Mouse (Mus musculus) adrenal gland, adult 8-10 months (tissue): ENCODE results near the gene Tspan9. TPM values are rescaled to one million over a fixed set of nuclear protein-coding genes. Genes with fewer than 3 reads are reported as not detected.

Source experiments
- DNase-seq: peaks from one replicate; pipeline ENCODE4 v3.0.0; 2022
- total RNA-seq, 4 experiments: library from RNA; stranded (reverse); gene quantifications; 2 replicates each; pipeline ENCODE4 v1.2.4; 2022

The Tspan9 gene
- total RNA-seq: 10 to 100 TPM; 47.8 to 65.5 (median 52.4) TPM

DNA sequence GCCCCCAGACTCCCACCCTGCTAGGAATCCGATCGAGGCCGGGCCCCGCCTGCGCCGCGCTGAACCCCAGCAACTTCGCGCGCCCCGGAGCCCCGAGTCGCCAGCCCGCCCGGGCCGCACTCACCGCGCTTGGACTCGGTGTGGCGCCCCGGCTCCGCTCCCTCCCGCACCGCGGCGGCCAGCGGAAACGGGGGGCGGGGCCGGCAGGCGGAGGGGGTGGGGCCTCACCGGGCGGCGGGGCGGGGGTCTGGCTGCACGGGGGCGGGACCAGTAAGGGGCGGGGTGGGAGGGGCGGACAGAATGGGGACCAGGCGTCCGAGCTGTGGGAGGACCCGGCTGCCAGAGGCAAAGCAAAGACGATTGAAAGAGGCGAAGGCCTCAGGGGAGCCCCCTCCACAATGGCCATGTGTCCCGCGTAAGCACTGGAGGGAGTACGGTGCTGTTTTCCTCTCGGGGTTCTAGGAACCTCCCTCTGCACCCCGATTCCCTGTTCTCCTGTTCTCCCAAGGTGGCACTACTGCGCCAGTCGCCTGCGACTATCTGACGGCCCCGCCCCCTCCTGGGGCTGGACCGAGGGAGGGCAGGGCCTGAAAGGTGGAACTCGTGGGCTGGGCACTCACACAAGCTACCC, at the start of gene Tspan9:
Gene Tspan9 (minus strand): TSS at position 205 of the 631 bp plus-strand sequence.
- DNase-seq: peak; percentile 80

DNA sequence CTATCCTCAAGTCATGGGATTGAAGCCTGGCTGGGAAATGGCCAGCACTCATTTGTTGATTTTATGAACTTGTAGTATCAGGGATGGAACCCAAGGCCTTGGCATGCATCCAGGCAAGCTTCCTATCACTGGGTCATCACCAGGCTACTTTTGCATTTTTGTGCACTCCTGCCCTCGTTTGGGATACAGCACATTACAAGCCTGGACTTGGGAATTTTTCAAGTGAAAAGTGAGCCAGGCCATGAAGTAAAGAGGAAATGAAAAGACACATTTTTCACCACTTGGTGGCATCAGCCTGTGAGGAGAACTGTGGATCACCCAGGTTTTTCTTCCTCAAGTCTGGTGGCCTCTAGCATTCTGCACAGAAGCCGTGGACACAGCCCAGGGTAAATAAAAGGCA, 40.1 kb upstream of the Tspan9 start:
- DNase-seq: no peak

DNA sequence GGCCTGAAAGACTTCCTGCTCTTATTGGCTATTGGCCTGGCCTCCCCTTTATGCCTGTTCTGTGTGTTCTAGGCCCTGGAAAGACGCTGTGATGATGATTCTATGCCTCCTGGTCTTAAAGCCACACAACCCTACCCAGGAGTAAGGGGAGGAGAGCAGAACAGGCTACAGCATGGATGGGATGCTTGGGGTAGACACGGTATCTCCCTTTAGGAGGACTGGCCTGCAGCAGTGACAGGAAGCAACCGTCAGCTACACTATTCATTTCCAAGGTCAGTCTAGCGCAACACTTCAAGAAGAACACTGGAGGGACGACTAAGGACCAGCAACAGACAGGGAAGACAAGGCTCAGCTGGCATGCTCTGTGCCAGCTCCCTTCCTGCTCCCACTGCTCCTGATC, 37.8 kb upstream of the Tspan9 start:
- DNase-seq: no peak

DNA sequence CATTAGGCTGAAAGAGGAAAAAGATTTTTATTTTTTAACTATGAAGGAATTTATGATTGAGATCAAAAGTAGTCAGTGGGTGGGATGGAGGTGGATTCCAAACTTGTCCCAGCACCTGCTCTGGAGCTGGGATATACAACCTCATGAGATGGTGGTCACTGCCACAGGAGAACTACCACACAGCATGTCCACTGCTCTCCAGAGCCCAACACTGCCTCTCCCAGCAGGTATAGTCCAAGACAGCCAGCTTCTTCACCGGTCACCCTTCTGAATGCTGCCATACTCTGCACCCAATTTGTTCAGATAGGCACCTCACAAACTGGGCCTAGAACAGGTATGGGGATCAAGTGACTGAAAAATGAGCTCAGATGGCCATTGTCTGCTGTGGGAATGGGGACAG, 36.3 kb upstream of the Tspan9 start:
- DNase-seq: no peak

DNA sequence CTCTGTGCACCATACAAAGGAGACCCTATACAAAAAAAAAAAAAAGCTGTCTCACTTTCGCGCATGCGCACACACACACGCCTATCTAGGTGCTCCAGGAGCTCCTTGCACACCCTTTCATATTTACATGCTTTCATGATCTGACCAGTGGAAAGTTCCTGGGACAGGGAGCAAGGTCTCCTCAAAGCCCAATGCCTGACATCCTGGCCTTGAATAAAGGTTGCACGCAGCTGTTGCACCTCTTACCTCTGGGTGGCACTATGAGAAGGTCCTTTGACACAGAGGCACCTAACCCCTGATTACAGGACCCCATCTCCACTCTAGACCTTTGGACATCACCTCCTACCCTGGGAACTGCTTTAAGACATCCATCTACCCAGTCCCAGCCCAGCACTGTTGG, 35.9 kb upstream of the Tspan9 start:
- DNase-seq: peak; percentile 37

DNA sequence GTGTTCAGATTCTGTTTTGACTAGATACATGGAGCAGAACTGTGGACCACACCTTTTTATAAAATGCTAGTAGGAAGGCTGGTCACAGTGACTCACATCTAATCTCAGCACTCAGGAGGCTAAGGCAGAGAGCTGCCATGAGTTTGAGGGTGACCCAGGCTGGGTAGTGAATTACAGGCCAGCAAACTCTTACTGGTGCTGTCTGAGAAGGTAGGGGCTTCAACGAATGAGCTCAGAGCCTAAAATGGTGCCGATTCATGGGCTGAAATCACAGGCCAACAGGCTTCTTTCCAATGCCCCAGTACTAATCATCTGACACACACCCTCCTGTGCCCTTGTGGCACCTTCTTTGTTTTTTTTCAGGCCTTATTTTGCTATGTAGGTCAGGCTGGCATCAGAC, 35.3 kb upstream of the Tspan9 start:
- no peak for DNase-seq

DNA sequence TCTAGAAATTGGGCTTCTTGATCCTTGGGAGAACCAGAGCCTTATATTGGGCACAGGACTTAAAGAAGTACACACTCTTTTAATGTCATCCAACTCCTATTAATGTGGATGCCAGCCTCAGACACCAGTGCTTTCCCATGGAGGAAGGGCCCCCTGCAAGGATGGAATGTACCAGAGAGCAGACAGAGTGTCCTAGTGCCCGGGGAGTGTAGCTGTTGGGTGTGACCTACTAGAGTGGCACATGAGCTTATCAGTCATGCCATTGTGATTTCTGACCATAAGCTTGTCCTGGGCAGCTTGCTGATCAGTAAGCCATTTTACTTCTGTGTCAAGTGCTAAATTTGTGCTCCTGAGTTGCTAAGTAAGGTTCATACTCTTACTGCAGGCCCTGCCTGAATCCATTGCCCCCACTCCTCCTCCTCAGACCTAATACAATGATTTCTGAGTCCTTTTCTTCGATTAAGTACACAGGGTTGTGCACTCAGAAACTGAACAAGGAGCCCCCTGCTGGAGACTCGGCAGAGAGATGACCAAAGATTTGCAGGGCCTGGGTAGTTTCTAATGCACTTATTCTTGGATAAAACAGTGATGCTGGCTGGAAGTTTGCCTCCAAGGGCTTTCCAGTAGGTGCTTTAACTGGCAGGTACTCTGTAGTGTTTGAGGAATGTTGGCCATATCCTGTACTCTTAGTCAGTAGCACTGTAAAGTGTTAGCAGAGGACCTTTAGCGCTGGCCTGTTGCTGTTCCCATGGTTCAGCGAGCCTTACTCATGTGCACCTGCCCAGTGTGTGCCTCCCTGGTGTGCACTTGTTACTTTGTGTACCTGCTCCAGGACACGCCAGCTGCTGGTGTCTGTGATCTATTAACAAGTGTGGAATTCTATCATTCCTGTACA, 25.6 kb upstream of the Tspan9 start:
- no peak for DNase-seq

DNA sequence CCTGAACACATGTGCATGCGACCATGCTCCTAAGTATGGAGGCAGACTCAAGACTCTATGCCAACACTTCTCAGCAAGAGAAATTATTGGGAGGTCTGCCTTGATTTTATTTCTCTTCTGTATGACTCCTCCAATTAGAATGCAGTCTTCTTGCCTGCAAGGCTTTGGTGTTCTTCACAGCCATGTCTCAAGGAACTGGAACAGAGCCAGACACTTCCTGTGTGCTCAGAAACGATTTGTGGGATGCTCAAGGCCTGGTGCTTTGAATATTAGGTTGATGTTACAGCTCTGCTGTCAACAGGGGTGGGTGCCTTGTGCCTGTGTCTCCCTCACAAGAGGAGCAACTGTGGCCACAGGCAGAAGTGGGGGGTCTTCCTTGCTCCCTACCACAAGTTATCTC, 22.2 kb upstream of the Tspan9 start:
- DNase-seq: no peak

DNA sequence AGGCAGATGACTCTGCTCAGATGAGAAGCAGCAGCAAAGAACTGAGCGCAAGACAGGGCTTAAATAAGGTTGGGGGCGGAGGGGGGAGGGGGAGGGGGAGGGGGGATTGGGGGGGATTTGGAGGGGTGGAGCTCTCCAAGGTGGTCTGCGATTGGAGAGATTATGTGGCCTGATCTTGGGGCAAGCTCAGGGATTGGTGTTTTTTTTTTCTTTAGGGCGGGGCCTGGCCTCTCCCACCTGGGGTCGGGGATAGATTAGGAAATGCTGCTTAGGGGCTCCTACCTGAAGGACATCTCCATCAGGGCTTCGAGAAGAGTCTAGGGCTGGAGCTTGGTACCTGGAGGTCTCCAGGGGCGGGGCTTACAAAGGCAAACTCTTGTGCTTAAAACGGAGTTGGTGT, 21.2 kb upstream of the Tspan9 start:
- no peak for DNase-seq

DNA sequence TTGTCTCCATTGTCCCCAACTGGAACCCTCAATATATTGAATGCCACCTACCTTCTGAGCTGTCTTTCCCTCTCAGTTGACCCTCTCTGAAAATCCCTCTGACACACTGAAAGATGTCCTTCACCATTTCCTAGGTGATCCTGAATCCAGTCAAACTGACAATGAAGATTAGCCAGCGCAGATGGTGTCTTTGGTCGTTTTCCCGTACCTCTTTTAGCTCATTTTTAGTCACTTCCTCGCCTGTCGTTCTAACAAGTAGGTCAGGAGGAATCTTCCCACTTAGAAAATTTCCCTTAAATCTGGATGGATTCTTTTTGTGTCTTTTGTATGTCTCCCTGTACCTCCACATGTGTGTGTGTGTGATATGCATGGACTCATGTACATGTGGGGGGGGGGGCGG, 15.7 kb upstream of the Tspan9 start:
- DNase-seq: no peak

DNA sequence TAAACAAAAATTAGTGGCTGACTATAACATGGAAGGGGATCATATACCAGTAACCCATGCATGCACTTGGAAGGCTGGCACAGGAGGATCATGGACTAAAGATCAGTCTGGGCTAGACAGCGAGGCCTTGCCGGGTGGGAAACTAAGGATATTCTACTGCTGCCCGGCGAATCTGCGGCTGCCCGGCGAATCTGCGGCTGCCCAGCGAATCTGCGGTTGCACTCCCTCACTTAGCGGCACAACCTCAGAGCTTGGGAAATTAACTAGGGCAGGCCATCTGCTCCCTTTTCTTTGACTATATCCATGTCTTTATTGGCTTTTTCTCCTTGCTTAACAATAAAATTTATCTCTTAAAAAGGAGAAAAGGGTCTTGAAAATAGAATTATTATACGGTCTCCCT, 14.6 kb upstream of the Tspan9 start:
- no peak for DNase-seq

DNA sequence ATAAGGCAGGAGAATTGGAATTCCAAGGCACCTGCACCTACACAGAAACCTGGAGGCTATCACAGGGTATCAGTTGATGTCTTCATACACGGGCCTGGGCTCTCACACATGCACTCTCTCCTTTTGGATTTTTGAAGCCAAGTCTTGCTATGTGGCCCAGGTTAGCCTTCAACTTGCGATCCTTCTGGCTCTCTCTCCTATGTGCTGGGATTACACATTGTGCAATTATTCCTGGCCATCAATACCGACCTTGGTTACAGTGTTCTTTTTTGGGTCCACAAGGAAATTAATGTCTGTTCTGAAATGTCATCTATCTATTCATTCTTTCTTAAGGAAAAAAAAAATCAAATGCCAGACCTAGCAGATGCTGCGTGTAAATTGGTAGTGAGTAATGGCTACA, 13.1 kb upstream of the Tspan9 start:
- no peak for DNase-seq

DNA sequence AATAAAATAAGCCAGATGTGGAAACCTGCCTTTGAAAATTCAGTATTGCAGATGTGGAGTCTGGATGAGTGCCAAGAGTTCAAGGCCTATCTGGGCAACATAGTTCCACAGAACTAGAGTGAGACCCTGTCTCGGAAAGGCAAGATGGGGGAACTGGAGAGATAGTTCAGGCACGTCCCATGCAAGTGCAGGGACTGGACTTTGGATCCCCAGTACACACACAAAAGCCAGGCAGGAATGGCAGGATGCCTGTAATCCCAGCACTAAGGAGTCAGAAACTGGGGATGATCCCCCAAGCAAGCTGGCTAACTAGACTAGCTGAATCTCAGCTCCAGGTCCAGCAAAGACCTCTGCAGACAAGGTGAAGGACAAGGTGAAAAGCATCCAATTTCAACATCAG, 12.5 kb upstream of the Tspan9 start:
- no peak for DNase-seq

DNA sequence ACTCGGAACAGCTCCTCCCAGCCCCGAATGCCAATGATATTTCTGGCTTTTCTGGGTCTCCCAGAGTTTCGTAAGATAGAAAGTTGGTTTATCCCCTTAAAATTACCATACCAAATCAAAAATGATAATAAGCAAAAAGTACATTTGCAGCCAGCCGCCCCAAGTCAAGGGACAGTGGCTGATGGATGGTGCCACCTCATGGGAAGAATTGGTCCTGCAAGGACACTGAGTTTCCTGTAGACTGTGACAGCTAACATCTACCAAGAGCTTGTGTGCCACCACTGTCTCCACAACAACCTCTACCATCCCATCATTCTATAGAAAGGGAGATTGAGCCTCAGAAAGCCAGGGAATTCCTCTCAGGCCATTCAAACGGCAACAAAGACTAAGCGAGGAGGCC, 2.4 kb upstream of the Tspan9 start:
- no peak for DNase-seq

DNA sequence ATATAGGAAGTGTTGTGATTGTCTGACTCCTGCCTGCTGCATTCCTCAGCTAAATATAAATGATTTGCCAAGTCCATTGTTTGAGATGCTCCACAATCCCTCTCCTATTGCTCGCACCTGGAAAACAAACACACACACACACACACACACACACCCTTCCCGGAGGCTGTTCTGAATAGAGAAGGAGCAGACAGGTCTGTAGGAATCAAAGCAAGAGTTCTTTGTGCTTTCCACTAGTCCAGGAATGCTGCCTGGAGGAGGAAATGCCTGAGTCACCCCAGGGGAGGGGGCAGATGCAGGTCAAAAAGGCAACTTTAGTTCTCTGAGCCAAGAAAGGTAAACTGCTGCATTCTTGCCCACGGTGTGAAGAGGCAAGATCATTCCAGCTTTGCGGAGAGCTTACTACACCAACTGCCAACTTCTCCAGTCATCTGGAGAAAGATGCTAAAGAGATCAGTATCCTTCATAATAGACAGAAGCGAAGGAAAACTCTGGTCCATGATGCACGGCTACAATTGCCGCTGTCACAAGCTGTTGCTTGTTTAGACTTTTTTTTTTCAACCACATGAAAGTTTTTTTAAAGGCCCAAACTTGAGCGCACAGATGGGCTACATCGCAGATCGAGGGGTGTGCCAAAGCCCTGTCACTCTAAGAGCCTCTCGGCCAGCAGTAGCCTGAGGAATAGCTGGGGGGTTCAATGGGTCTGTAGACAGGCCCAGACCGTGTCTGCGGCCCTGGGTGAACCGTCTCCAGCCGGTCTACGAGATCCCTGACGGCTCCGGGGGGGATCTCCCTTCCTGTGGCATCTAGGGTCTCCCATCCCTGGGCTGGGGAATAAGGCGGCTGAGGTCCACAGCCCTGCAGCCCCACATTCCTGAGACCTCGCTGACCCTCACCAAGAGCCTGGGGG, 770 bp downstream of the Tspan9 start:
- no peak for DNase-seq

DNA sequence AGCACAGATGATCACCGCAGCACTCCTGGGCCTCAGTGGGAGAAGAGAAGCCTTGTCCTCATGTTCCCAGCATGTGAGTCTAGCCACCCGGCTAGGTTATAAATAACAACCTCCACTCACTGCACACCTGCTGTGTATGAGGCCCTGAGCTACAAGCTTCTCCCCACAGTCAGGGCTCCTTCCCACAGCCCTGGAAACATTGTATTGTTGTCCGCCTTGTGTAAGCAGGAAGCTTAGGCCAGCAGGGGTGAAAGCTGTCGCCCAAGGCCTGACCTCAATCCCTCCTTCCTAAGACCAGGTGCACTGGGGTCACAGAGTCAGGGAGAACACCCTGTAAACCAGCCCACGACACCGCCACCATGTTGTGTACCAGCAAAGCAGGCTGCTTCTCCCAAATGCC, 2.7 kb downstream of the Tspan9 start:
- DNase-seq: no peak

DNA sequence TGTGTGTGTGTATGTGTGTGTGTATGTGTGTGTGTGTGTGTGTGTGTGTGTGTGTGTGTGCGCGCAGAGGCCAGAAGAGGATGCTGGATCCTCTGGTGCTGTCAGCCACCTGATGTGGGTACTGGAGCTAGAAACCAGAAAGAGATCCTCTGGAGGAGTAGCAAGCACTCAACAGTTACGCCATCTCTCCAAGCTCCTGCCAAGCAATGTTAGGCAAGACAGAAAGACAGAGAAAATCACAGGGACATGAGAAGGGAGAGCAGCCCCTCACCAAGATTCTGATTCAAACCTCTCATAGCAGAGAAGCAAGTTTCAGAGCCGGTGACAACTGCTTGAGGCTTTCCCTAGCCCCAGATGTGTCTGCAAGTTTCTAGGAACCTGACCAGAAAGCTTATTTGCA, 5.5 kb downstream of the Tspan9 start:
- DNase-seq: no peak

DNA sequence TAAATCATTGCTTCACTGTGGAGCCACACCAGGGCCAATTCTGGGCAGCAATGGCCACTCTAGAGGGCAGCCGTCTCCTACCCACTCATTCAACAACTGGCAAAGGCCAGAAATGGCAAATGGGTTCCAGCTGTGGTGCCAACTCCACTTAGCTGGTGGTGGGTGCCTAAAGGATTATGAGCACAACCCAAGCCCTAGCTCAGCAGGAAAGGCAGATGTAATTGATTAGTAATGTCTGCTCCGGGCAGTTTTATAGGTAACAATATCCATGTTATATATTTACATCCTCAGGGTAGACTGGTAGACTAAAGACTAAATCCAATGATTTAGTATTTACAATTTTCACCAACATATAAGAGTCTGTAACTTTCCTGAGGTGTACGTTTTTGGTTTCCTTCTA, 6.7 kb downstream of the Tspan9 start:
- DNase-seq: no peak

DNA sequence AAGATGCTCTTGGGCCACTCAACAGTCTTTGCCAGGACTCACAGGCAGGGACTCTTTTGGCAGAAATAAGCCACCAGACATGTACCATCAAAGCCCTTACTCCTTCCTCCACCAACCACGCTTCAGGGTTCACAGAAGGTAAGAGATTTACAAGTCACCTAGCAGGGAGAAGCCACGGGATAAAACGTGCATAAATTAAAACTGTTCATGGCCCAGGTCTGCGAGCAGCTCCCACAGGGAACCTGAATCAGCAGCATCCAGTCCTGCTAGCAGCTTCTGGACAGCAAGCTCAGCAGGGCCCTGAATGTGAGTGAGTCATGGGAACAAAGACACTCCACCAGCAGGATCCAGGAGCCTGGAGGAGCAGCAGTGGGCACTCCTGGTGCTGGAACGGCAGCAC, 7.9 kb downstream of the Tspan9 start:
- DNase-seq: no peak

DNA sequence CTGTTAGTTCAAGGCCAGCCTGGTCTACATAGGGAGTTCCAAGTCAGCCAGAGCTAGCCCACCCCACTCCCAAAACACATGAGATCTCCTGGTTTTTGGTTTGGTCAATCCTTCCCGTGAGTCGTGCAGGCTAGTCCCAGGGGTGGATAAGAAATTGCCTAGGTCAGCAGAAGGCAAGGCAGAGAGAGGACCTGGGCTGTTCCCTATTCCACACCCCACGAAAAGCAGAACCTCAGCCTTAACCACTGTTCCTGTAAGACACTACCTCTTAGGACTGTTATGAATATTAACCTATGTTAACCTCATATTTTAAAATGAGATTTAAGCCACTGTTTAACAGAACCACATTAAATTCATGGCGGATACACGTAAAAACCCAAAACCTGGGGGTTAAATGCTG, 8.4 kb downstream of the Tspan9 start:
- DNase-seq: no peak

DNA sequence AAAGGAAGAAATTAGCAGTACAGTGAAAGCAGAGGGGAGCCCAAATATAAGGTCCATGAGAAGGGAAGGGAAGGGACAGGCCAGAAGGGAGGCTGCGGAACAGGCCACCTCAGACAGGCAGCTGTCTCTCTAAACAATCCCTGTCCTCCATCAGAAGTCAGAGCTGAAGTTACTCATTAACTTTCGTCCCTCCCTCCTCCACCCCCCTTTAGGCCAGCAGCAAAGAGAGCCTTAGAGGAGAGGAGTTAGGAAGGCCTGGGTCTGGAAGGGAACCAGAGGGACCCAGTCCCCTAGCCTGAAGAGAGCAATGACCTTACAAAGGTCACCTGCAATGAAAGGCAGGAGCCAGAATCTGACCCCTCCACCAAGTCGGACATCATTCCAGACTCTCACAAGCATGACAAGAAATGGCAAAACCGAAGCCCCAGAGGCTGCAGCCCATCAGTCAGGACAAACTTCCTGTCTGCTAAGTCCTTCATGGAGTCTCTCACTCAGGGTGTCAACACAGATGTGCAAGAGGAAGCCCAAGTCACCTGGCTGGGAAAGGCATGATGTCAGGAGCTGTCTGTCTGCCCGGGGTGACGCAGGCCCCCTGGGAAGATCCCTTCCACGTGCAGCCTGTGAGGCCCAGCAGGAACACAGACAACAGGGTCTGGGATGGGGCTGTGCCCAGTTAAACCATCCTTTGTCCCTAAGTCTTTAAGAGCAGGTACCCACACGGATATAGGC, 9.0 kb downstream of the Tspan9 start:
- DNase-seq: no peak

DNA sequence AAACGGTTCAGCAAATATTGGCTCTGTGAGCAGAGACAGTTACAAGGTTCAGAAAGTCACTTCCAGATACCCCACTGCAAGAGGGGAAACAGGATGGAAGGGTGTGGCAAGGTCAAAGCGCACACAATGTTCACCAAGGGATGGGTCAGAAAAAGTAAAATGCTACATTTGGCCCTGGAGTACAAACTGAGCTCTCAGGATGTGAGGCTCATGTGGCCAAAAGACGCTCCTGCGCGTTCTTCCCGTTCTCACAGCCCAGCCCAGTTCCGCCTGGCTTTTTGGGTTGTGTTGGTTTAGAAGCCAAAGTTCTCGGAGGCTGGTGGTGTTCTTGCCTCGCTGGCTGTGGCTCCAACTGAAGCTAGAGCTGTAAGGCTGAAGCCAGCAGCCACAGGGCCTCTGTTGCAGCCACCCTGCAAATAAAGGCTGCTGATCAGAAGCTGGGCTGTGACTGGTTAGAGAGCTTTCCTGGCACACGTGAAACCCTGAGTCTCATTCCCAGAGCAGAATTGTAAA, 9.7 kb downstream of the Tspan9 start:
- DNase-seq: peak; percentile 49
